Mouse (Mus musculus): ENCODE data around the gene Robo1. TPM values are rescaled to one million over a fixed set of nuclear protein-coding genes. Genes with fewer than 3 reads are reported as not detected.
A peak's percentile ranks its signal among the peaks of the same experiment; 100 is the strongest.

The Robo1 gene
- 10 to 100 TPM in 1 of 2 experiments, 1 to 10 TPM in 1; 8.7 to 10.6 TPM for total RNA-seq (2021)

DNA sequence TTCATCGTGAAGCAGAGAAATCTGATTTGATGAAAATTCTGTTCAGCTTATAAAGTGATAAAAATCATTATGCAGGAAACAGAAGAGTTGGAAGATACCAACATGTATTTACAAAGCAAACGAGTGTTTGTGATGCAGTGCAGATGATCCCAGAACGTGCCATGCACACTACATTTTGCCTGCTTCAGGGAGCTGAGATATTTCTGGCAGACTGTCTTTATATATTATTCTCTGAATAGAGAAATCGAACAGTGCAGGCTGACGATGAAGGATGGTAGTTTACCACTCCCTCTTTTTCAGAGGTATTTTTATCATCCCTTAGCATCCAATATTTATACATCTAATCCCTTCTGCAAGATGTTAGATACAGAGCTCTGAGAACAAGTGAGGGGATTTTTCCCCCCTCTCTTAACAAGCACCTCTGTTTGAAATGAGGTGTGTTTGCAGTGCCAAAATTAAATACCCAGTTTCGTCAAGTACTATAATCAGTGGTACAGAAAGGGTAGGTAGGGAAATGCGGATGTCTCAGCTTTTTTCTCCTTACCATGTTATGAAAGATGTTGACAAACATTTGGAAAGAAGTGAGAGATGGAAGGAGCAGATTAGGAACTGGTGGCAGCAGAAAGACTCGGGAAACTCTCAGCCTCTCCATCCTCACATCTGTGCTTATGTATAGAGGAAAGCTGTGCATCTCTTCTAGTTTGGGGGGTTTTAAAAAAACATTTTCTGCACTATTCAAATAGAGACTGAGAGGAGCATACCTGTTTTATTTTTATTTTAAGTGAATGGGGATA, at the start of gene Robo1:
Gene Robo1 (plus strand): TSS at position 770 of the 794 bp plus-strand sequence.
- DNase-seq = no peak

GRCm38 (mm10) chr16:72267839-72268238, 40.3 kb upstream of the Robo1 start:
- DNase-seq = no peak

GRCm38 (mm10) chr16:72276390-72277074, 31.6 kb upstream of the Robo1 start:
- no peak for DNase-seq

GRCm38 (mm10) chr16:72308331-72308668, 194 bp downstream of the Robo1 start:
- no peak for DNase-seq

- no peak for DNase-seq
These were observed 19.2 kb downstream of the Robo1 start for GRCm38 (mm10) chr16:72327321-72327720.

DNA sequence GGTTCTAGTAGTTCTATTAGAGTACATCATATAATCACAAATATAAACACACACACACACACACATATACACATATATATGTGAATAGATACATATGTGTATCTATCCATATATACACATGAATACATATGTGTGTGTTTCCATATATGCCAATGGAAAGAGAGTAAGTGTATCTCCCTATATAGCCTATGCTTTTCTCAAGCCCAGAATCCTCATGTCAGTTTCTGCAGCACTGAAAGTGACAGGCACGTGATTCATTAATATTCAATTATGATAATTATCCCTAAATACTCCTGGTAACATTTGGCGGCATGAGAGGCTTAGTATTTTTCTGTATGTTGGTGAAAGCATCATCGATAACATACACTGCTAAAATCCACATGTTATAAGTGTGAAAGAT, 20.5 kb downstream of the Robo1 start:
- no peak for DNase-seq

GRCm38 (mm10) chr16:72337757-72338156, 29.7 kb downstream of the Robo1 start:
- no peak for DNase-seq

- DNase-seq = no peak
These were observed 42.3 kb downstream of the Robo1 start for GRCm38 (mm10) chr16:72350422-72350821.

DNA sequence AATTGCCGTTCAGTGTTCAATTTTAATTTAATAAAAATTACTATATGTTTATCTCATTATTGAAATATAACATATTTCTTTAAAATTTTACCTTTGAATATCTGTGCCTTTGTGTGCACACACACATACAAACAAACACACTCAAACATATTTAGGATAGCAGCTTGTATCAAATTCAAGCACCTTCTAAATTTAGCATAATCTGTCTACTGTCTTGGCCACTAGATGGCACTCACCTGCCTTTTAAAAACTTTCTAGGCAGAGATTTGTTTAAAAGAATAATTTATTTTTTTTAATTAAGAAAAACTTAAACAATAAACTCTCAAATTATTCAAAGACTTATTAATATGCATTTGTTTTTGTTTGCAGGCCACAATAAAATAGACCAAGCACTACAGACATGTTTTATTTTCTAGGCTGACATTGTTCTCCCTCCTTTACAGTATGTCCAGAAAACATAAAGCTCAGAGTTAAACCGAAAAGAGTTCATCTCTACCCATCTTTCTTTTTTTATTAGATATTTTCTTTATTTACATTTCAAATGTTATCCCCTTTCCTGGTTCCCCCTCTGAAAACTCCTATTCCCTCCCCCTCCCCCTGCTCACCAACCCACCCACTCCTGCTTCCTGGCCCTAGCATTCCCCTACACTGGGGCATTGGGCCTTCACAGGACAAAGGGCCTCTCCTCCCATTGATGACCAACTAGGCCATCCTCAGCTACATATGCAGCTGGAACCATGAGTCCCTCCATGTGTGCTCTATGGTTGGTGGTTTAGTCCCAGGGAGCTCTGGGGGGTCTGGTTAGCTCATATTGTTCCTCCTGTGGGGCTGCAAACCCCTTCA, 48.6 kb downstream of the Robo1 start:
- peak; percentile 24 for DNase-seq

DNA sequence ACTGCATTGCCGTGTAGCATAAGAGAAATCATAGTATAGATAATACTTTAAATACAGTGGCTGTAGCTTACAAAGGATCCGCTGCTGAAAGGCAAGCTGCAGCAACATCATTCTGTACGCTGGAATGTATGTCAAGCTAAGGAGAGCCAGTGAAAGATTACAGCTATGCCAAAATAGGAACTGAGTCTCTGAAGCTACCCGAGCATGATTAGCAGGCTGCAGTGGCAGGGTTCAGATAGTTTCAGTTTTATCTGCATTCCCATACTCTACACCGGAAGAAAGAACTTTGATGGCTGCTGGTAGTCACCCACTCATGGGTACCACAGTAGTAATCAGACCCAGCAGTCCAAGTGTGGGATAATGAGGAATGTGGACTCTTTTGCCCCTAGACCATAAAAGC, 68.8 kb downstream of the Robo1 start:
- DNase-seq = no peak

DNA sequence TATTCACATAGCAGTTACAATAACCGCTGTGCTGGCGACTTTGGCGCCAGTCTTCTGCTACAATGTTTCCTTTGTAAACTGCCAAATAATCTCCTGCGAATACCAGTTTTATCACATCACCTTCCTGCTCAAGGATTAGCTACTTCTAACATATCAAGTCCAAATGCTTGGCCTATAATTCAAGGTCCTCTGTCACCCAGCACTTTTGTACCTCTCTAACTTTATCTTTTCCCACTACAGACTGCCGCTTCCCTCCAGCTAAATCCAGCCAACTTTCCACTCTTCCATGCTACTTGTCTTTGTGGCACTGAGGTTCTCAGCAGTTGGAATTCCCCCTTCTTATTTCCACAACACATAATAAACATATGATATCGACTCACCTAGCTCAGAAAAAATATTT, 73.7 kb downstream of the Robo1 start:
- DNase-seq = peak; percentile 29

GRCm38 (mm10) chr16:72383566-72383965, 75.5 kb downstream of the Robo1 start:
- DNase-seq = peak; percentile 7

- no peak for DNase-seq
These were observed 85.4 kb downstream of the Robo1 start for GRCm38 (mm10) chr16:72393512-72393911.

DNA sequence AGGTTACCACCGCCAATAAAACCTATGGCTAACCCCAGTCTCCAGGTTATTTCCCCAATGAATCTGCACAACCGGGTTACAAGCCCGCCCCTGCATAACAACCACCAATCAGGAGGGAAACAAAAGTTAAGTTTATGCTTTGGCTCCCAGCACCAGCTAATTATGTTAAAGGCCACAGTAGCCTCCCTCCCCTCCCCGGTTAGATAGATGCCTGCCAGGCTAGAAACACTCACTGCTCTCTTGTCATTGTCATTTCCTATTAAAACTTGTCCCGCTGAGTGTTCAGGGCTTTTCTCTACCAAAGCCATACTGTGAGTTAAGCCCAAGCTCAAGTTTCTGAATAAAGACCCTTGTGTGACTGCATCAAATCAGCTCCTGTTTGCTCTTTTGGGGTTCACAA, 90.7 kb downstream of the Robo1 start:
- no peak for DNase-seq

DNA sequence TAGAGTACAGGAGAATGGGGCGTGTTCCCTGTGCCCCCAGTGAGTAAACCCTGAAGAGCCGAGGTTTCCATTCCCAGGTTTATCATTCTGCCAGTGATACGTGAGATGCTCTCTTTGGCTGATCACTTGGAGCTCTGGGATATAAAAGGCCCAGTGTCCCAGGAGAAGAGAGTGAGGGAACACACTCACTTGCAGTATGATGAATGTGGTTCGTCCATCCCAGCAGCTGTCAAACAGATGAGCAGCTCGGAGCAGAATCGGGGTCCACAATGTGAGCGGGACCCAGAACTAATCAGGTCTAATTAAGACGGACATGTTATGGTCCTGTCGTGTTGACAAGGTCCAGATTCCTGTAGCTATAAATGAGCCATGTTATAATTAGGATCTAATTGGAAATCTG, 94.3 kb downstream of the Robo1 start:
- no peak for DNase-seq

GRCm38 (mm10) chr16:72409820-72410219, 101.7 kb downstream of the Robo1 start:
- DNase-seq = no peak

DNA sequence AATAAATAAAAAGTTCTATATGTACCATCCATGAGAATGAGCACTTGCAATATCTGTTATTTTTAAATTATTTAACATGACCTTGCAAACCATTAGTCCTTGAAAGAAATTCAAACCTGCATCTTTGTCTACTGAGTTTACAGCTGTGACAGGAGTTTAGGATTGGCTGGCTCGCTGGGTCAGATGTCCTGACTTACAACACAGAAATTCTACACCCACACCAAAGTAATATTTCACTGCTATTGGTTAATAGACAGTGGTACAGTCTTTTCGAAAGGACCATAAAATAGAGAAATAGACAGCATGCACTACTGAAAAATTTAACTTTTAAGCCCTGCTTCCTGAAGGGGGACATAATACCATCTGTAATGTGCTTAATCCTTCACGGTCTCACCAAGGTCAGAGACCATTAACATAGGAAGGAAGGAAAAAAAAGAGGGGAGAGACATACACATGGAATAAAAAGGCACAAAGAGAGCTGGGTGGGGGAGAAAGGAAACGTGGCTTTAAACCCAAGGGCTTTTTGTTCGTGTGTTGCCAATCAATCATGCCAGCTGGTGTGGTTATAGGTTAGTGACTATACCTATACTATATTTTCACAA, 103.7 kb downstream of the Robo1 start:
- no peak for DNase-seq

DNA sequence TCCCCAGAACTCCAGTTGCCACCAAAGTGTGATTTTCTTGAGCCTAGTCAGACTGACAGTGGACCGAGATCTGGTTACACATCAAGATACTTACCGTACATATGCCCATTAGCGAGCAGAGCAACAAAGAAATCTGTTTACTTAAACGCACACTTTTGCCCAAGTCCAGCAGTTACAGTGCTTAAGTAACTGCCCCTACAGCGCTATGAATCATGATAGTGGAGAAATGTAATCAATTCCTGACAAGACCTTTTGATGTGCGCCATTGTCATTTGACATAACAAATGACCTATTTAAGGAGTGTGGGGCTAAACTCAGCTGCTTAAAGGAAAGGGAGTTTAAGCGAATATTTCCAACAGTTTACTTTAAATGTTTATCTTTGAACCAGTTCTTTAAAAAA, 104.8 kb downstream of the Robo1 start:
- no peak for DNase-seq

- DNase-seq = no peak
These were observed 111.4 kb downstream of the Robo1 start for GRCm38 (mm10) chr16:72419328-72420066.

DNA sequence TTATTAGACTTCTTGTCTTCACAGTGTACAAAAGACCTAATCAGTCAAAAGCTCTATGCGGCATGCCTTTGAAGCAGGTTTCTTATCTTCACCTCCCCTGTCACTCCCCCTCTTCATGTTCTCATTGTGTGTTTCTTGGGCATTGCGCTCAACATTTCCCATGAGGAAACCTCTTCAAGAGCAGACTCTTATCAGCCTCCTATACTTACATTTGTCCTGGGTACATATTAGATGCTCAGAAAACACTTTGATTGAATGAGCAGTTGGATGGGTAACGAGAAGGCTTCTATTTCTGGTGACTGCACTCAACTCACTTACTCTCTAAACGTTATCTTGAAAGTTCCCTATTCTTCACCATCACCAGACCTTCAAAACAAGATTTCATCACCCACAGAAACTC, 114.3 kb downstream of the Robo1 start:
- DNase-seq = no peak

GRCm38 (mm10) chr16:72434396-72434795, 126.3 kb downstream of the Robo1 start:
- no peak for DNase-seq

Data from heart, postnatal 4 days (tissue).